Mouse (Mus musculus) megakaryocyte, embryonic 14.5 days (primary cell): ENCODE data around the gene Art2b.
"Not testable (repeated sequence)": the region's sequence is repeated elsewhere in the genome, so short reads cannot be mapped to it uniquely, and the experiment has no call there.

Experiments
- FLI1 ChIP-seq: IDR thresholded peaks from 2 replicates; pipeline ENCODE4 v1.6.1; 2012; ENCODE audit warnings: low read length, inconsistent platforms, mixed read lengths
- GATA1 ChIP-seq: IDR thresholded peaks from 3 replicates; pipeline ENCODE4 v1.6.1; 2012; ENCODE audit warnings: mixed read lengths, low read length, inconsistent platforms, borderline replicate concordance

GRCm38 (mm10) chr7:101573636-101574035 is 11.8 kb downstream of the Art2b start:
- TF ChIP-seq GATA1, FLI1: not testable (repeated sequence)
